Mouse (Mus musculus) myocyte (in vitro differentiated cells): ENCODE measurements at regions not wholly inside any gene's neighbourhood (a gene's known extent, or its start where the extent isn't known, plus 50 kb on each side); places are given as distances from the start of the nearest gene placed in this dataset.
A peak's percentile ranks its signal among the peaks of the same experiment; 100 is the strongest.
"Not testable (repeated sequence)": the region's sequence is repeated elsewhere in the genome, so short reads cannot be mapped to it uniquely, and the experiment has no call there.

ENCODE experiments used
- H3K27me3 ChIP-seq: one replicate; pipeline ENCODE4 v1.6.1; 2011; ENCODE audit not compliant: control insufficient read depth, insufficient read depth, insufficient read length
- H3K36me3 ChIP-seq: one replicate; pipeline ENCODE4 v1.6.1; 2011; ENCODE audit not compliant: control insufficient read depth, insufficient read depth
- H3K4me2 ChIP-seq: one replicate; pipeline ENCODE4 v1.6.1; 2011; ENCODE audit warnings: low read depth, control low read depth
- H3K4me3 ChIP-seq: one replicate; pipeline ENCODE4 v1.5.1; 2011; ENCODE audit warnings: mild to moderate bottlenecking, control low read depth, moderate library complexity
- H3K79me2 ChIP-seq: one replicate; pipeline ENCODE4 v1.6.1; 2011; ENCODE audit not compliant: control insufficient read depth, insufficient read depth
- H3ac ChIP-seq: one replicate; pipeline ENCODE4 v1.6.1; 2011; ENCODE audit not compliant: control insufficient read depth, insufficient read length
- CEBPB ChIP-seq: IDR thresholded peaks from 2 replicates; pipeline ENCODE4 v1.6.1; 2011; ENCODE audit warnings: mild to moderate bottlenecking, moderate library complexity; ENCODE audit not compliant: poor library complexity, insufficient read depth, severe bottlenecking
- E2F4 ChIP-seq: IDR thresholded peaks from one replicate; pipeline ENCODE4 v1.6.1; 2011; ENCODE audit warnings: mild to moderate bottlenecking, control low read depth, moderate library complexity; ENCODE audit not compliant: insufficient read depth
- MAX ChIP-seq: IDR thresholded peaks from one replicate; pipeline ENCODE4 v1.6.1; 2011; ENCODE audit warnings: low read depth, mild to moderate bottlenecking, control low read depth
- MYOD1 ChIP-seq, 3 experiments: IDR thresholded peaks; one replicate each; pipeline ENCODE4 v1.6.1; 2011; ENCODE audit warnings: control low read depth in 2 of 3, low read depth in 2 of 3, mild to moderate bottlenecking in 2 of 3, moderate library complexity in 1 of 3; ENCODE audit not compliant: insufficient read length in 2 of 3, control insufficient read depth in 1 of 3
- MYOG ChIP-seq, 3 experiments: IDR thresholded peaks; one replicate each; pipeline ENCODE4 v1.6.1; 2011; ENCODE audit warnings: control low read depth in 2 of 3, low read depth in 2 of 3, mild to moderate bottlenecking in 2 of 3; ENCODE audit not compliant: insufficient read length in 2 of 3, control insufficient read depth in 1 of 3, insufficient read depth in 1 of 3
- POLR2A ChIP-seq: IDR thresholded peaks from one replicate; pipeline ENCODE4 v1.6.1; 2011; ENCODE audit warnings: low read depth, mild to moderate bottlenecking, control low read depth, moderate library complexity; ENCODE audit not compliant: insufficient read length
- POLR2AphosphoS2 ChIP-seq: IDR thresholded peaks from one replicate; pipeline ENCODE4 v1.6.1; 2011; ENCODE audit warnings: low read depth, control low read depth; ENCODE audit not compliant: insufficient read length
- REST ChIP-seq: IDR thresholded peaks from one replicate; pipeline ENCODE4 v1.6.1; 2011; ENCODE audit warnings: mild to moderate bottlenecking, control low read depth, moderate library complexity; ENCODE audit not compliant: insufficient read depth, insufficient read length
- SRF ChIP-seq: IDR thresholded peaks from one replicate; pipeline ENCODE4 v1.6.1; 2011; ENCODE audit warnings: low read depth; ENCODE audit not compliant: control insufficient read depth, insufficient read length
- TCF12 ChIP-seq: IDR thresholded peaks from one replicate; pipeline ENCODE4 v1.6.1; 2011; ENCODE audit warnings: mild to moderate bottlenecking, control low read depth; ENCODE audit not compliant: poor library complexity, insufficient read depth, severe bottlenecking
- TCF3 ChIP-seq: IDR thresholded peaks from one replicate; pipeline ENCODE4 v1.6.1; 2011; ENCODE audit warnings: low read depth, control low read depth; ENCODE audit not compliant: insufficient read length
- USF1 ChIP-seq: IDR thresholded peaks from one replicate; pipeline ENCODE4 v1.6.1; 2011; ENCODE audit warnings: low read depth, mild to moderate bottlenecking, control low read depth, moderate library complexity

DNA sequence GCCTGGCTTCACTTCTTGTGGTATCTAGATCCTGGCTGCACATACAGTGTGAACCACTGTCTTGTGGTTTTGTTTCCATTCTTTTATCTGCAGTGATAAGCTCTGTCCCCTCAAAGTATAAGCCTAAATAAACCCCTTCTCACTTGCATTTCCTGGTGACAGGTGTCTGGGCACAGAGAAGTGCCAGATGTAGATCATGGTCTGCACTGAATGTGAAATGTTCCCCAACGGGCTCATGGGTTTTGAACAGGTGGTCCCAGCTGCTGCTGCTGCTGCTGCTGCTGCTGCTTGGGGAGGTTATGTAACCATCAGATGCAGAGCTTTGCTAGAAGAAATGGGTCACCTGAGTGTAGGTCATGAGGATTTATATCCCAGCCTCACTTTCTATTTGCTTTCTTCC is 259.3 kb upstream of the Tgfbr2 start:
- no peaks in the 10 kb centered on the region for H3K36me3 ChIP-seq
- H3K4me3 ChIP-seq = no peak overlapping the region
- no peaks in the 10 kb centered on the region for H3K27me3 ChIP-seq
- TF ChIP-seq E2F4 = no peak
- TF ChIP-seq POLR2A = no peak
- TF ChIP-seq MYOD1 (IDR thresholded peaks at IDR 0.05; ENCODE audit: control insufficient read depth in 1 of 3, insufficient read length in 2 of 3, low read depth in 2 of 3) = peak in 2 of 3 experiments; percentile 33 to 69
- H3K79me2 ChIP-seq = no peaks in the 10 kb centered on the region
- H3K4me2 ChIP-seq = no peak overlapping the region
- H3ac ChIP-seq = no peak overlapping the region

DNA sequence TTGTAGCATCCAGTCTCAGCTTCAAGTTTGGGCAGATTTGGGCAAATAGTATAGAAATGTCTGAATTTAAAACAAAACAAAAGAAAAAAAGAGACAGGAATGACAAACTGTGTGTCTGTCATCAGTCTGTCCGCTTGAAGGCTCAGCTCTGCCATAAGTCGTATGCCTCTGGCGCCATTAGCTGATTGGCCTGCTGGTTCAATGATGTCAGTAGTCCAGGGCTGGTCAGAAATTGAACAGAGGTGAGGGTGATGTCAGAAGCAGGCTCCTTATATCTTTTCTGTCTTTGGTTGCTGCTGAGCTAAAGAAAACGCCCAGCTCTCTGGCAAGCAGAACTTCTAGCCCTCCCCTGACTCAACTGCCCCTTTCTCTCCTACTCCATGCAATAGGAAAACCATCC is 253.9 kb upstream of the Tgfbr2 start:
- H3K79me2 ChIP-seq = no peaks in the 10 kb centered on the region
- H3K27me3 ChIP-seq = no peaks in the 10 kb centered on the region
- H3K4me3 ChIP-seq = no peak overlapping the region
- no peaks in the 10 kb centered on the region for H3K36me3 ChIP-seq
- no peak overlapping the region for H3K4me2 ChIP-seq
- H3ac ChIP-seq = no peak overlapping the region
- TF ChIP-seq MYOG (IDR thresholded peaks at IDR 0.05; ENCODE audit: control insufficient read depth in 1 of 3, insufficient read depth in 1 of 3, insufficient read length in 2 of 3, low read depth in 2 of 3) = no peak
- TF ChIP-seq REST = no peak
- TF ChIP-seq E2F4 = no peak
- TF ChIP-seq POLR2AphosphoS2 = no peak

DNA sequence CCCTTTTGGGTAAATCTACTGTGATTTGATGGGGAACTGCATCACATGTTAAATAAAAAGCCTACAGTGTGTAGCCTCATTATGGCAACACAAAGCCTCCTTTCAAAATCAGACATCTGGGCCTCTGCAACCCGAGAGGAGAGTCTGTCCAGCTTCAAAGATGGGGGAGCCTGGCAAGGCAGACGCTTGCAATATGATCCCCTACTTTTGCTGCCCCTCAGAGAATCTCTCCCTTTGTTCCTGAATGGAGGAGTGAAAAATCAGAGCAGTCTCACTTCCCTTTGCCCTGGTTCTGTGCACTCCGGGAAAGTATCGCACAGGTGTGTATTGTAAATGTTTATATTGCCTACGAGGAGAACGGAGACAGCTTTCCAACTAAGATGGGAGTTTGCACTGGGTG is 253.3 kb upstream of the Tgfbr2 start:
- no peak overlapping the region for H3ac ChIP-seq
- no peaks in the 10 kb centered on the region for H3K79me2 ChIP-seq
- H3K27me3 ChIP-seq = no peaks in the 10 kb centered on the region
- no peak overlapping the region for H3K4me3 ChIP-seq
- H3K4me2 ChIP-seq = no peak overlapping the region
- TF ChIP-seq POLR2AphosphoS2 (no peak), REST (no peak), SRF (no peak), MYOG (IDR thresholded peaks at IDR 0.05; ENCODE audit: control insufficient read depth in 1 of 3, insufficient read depth in 1 of 3, insufficient read length in 2 of 3, low read depth in 2 of 3) (no peak)
- no peaks in the 10 kb centered on the region for H3K36me3 ChIP-seq

DNA sequence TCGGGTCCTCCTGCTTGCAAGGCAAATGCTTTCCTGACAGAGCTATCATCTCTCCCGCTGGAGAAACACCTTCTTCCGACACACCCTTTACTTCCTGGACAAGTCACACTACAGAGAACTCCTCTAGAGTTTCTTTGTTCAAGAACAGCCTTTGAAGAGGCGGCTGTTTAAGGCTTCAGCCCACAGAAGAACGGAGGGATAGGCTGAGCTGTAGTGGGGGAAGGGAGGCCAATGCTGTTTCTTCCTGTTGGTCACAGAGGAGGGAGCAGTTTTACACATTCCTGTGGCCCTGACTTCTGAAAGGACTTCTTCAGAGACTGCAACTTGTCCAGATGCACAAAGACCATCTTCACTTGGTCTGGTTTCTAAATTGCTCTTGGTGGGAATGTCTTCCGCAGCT is 252.1 kb upstream of the Tgfbr2 start:
- no peaks in the 10 kb centered on the region for H3K79me2 ChIP-seq
- no peaks in the 10 kb centered on the region for H3K27me3 ChIP-seq
- TF ChIP-seq POLR2A (no peak), REST (no peak), MYOD1 (IDR thresholded peaks at IDR 0.05; ENCODE audit: control insufficient read depth in 1 of 3, insufficient read length in 2 of 3, low read depth in 2 of 3) (peak in 1 of 3 experiments; percentile 0), USF1 (no peak), TCF12 (no peak), CEBPB (no peak), MYOG (IDR thresholded peaks at IDR 0.05; ENCODE audit: control insufficient read depth in 1 of 3, insufficient read depth in 1 of 3, insufficient read length in 2 of 3, low read depth in 2 of 3) (no peak)
- H3K4me2 ChIP-seq = no peak overlapping the region
- H3K4me3 ChIP-seq = no peak overlapping the region
- no peak overlapping the region for H3ac ChIP-seq
- H3K36me3 ChIP-seq = no peaks in the 10 kb centered on the region

DNA sequence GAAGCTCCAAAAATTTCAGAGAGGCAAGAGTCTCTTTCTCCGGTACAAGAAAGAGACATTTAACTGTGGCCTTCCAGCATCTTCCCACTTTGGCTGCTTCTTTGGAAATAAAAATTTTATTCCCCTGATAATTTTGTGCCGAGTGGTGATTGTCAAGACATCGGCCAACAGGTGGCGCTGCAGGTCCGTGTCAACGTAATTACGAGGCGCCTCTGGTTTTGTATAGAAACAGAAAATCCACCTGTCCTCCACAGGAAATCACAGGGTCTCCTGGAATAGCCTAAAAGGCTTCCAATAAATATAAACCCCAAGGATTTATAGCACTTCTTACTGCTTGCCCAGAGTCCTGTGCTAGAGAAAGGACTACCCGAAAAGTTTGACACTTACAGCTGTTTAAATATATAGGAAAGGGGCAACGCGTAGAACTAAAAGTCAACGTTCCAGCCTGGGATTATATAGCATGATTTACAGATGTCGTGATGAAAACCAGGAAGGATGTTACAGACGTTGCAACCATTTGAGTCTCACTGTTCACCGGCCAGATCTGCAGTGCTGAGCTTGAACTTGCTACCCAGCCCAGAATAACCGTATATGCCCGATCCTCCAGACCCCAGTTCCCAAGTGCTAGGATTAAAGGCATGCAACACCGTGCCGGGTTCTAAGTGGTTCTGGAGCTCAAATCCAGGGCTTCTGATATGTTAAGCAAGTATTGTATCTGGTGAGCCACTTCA is 251.3 kb upstream of the Tgfbr2 start:
- TF ChIP-seq MYOG (IDR thresholded peaks at IDR 0.05; ENCODE audit: control insufficient read depth in 1 of 3, insufficient read depth in 1 of 3, insufficient read length in 2 of 3, low read depth in 2 of 3) (no peak), REST (no peak), TCF3 (no peak), MYOD1 (IDR thresholded peaks at IDR 0.05; ENCODE audit: control insufficient read depth in 1 of 3, insufficient read length in 2 of 3, low read depth in 2 of 3) (no peak), TCF12 (no peak), POLR2A (no peak), MAX (no peak), POLR2AphosphoS2 (no peak), CEBPB (no peak), SRF (no peak), USF1 (no peak), E2F4 (no peak)
- H3K36me3 ChIP-seq = no peaks in the 10 kb centered on the region
- H3K4me3 ChIP-seq = no peak overlapping the region
- H3K79me2 ChIP-seq = no peaks in the 10 kb centered on the region
- H3K27me3 ChIP-seq = no peaks in the 10 kb centered on the region
- no peak overlapping the region for H3ac ChIP-seq
- no peak overlapping the region for H3K4me2 ChIP-seq

DNA sequence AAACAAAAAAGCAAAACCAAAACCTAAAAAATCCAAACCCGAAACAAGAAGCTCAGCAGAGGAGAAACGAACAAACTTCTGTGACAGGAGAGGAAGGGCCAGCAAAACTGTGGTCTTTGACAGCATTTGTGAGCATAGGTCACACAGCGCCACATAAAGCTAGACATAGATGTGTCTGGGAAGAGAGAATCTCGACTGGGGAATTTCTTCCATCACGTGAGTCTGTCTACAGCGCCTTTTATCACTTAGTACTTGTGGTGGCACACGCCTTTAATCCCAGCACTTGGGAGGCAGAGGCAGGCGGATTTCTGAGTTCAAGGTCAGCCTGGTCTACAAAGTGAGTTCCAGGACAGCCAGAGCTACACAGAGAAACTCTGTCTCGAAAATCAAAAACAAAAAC is 250.2 kb upstream of the Tgfbr2 start:
- not testable (repeated sequence) for H3ac ChIP-seq

More for the DNA sequence above, 250.2 kb upstream of the Tgfbr2 start:
- H3K79me2 ChIP-seq, H3K4me3 ChIP-seq, H3K36me3 ChIP-seq, H3K27me3 ChIP-seq, H3K4me2 ChIP-seq: not testable (repeated sequence)
